Mouse (Mus musculus) liver, adult 2 months (tissue): ENCODE data around the gene Prkra.

Experiments
- CTCF ChIP-seq: fragments of 200-500 bp; IDR thresholded peaks from 2 replicates; pipeline ENCODE4 v1.5.1; 2011; ENCODE audit warnings: low read depth, low read length, control low read depth
- POLR2A ChIP-seq: fragments of 200-500 bp; IDR thresholded peaks from 2 replicates; pipeline ENCODE4 v1.6.1; 2011; ENCODE audit warnings: low read length, control low read depth; ENCODE audit not compliant: insufficient read depth; ENCODE audit errors: extremely low read depth

DNA sequence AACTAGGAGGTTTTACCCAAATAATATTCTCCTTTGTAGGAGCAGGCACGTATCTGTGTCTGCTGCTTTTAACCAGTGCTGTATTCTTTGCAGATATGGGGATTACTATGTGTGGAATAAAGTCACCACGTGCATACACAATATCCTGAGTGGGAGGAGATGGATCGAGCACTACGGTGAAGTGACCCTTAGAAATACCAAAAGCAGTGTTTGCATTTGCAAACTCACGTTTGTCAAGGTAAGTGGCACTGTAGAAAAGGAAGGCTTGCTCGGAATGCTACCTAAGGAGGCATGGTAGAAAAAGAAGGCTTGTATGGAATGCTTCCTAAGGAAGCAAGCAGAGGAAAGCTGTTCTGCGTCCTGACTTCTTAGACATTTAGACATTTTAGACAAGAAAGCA lies 57.6 kb downstream of the Prkra start:
- TF ChIP-seq POLR2A (no peak), CTCF (no peak)
